Mouse (Mus musculus) heart, embryonic 11.5 days (tissue): ENCODE results near the gene 9130213A22Rik. TPM values are rescaled to one million over a fixed set of nuclear protein-coding genes. Genes with fewer than 3 reads are reported as not detected.

Source experiments
- ATAC-seq: fragments of 200-750 bp; cut with Nextera tagmentation; replicated peaks from 2 replicates; pipeline ENCODE4 v1.8.0; 2017; ENCODE audit warnings: moderate library complexity; ENCODE audit not compliant: insufficient number of reproducible peaks, low FRiP score, low TSS enrichment
- H3K27ac ChIP-seq: fragments of 300-500 bp; sonication (generic); 2 replicates; pipeline ENCODE4 v1.5.1; 2014; ENCODE audit warnings: mild to moderate bottlenecking, low read depth, low read length
- H3K27me3 ChIP-seq: fragments of 300-500 bp; sonication (generic); 2 replicates; pipeline ENCODE4 v1.6.1; 2014; ENCODE audit warnings: mild to moderate bottlenecking, low read length, mixed read lengths; ENCODE audit not compliant: control insufficient read depth, insufficient read depth
- H3K36me3 ChIP-seq: fragments of 300-500 bp; sonication (generic); 2 replicates; pipeline ENCODE4 v1.6.1; 2014; ENCODE audit warnings: mild to moderate bottlenecking, low read length, moderate library complexity, mixed read lengths; ENCODE audit not compliant: control insufficient read depth, insufficient read depth
- H3K4me1 ChIP-seq: fragments of 300-500 bp; sonication (generic); 2 replicates; pipeline ENCODE4 v1.6.1; 2014; ENCODE audit warnings: low read length; ENCODE audit not compliant: control insufficient read depth, insufficient read depth
- H3K4me2 ChIP-seq: fragments of 300-500 bp; sonication (generic); 2 replicates; pipeline ENCODE4 v1.6.1; 2014; ENCODE audit warnings: mild to moderate bottlenecking, moderate library complexity
- H3K4me3 ChIP-seq: fragments of 300-500 bp; sonication (generic); 2 replicates; pipeline ENCODE4 v1.5.1; 2014; ENCODE audit warnings: low read depth, low read length
- H3K9ac ChIP-seq: fragments of 300-500 bp; sonication (generic); 2 replicates; pipeline ENCODE4 v1.6.1; 2014; ENCODE audit warnings: mild to moderate bottlenecking, low read depth, low read length, moderate library complexity
- H3K9me3 ChIP-seq: fragments of 300-500 bp; sonication (generic); replicated peaks from 2 replicates; pipeline ENCODE4 v1.6.1; 2016; ENCODE audit warnings: low read length; ENCODE audit not compliant: control insufficient read depth
- WGBS: fragments of 180-500 bp; shearing (Covaris S2); extraction: QIAGEN DNeasy Blood & Tissue Kit; methylation state at CpG from one replicate; pipeline ENCODE4 v1.1.7; 2014; ENCODE audit not compliant: insufficient replicate concordance; 5-methylcytosine and 5-hydroxymethylcytosine counted together
- polyA plus RNA-seq: library from polyadenylated mRNA; unstranded; fragments of >200 nt; fragmentation: Nextera tagmentation; extraction: Ambion mirVana; gene quantifications from 2 replicates; pipeline ENCODE4 v1.2.1, GENCODE M21; 2014

Gene 9130213A22Rik
- polyA plus RNA-seq, 1 experiment from 2014 or later: 0.49 TPM

DNA sequence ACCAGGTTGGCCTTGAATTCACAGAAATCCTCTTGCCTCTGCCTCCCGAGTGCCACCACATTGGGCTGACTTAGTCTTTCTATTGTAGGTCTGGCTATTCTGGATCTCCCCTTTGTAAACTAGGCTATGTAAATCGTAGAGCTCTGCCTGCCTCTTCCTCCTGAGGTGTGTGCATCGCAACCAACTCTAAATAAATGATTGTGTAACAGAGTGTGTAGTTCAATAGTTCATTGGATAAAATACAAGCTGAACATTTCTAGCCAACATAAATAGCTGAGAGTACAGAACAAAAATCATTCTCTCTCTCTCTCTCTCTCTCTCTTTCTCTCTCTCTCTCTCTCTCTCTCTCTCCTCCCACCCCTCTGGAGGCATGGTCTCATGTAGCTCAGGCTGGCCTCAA lies 7.8 kb downstream of the 9130213A22Rik start:
- Histone ChIP-seq H3K9ac (no peak overlapping the region), H3K4me2 (no peak overlapping the region), H3K4me1 (peaks cover 20% of the 10 kb centered on the region), H3K27ac (no peak overlapping the region), H3K4me3 (no peak overlapping the region), H3K36me3 (no peaks in the 10 kb centered on the region), H3K27me3 (0 out of 2 replicates have a peak, but pooled peaks cover 2% of the 10 kb centered on the region), H3K9me3 (no peaks in the 10 kb centered on the region)
- no peak for ATAC-seq
- 68% methylated on average over 3 of the region's 3 CpGs for WGBS

DNA sequence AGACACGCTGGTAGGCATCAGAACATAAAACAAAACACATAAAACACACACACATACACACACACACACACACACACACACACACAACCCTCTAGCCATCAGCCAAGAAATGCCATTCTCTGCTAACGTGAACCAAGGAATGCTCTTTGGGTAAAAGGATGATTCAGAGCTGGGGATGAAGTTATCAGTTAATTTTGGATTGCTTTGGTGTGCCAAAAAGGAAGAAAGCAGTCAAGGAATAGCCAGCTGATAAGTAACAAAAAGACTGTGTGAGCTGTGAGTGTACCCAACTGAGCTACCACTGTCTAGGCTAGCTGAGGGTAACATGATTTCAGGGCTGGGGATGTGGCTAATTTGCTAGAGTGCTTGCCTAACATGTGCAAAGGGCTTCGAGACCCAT lies 8.4 kb downstream of the 9130213A22Rik start:
- Histone ChIP-seq H3K9me3 (no peaks in the 10 kb centered on the region), H3K27ac (no peak overlapping the region), H3K9ac (no peak overlapping the region), H3K4me2 (no peak overlapping the region), H3K4me3 (no peak overlapping the region), H3K27me3 (0 out of 2 replicates have a peak, but pooled peaks cover 2% of the 10 kb centered on the region), H3K36me3 (no peaks in the 10 kb centered on the region; the same call in none of the 2 replicates), H3K4me1 (peaks cover 15% of the 10 kb centered on the region)
- no peak for ATAC-seq
- WGBS: 65% methylated on average over 3 of the region's 3 CpGs

DNA sequence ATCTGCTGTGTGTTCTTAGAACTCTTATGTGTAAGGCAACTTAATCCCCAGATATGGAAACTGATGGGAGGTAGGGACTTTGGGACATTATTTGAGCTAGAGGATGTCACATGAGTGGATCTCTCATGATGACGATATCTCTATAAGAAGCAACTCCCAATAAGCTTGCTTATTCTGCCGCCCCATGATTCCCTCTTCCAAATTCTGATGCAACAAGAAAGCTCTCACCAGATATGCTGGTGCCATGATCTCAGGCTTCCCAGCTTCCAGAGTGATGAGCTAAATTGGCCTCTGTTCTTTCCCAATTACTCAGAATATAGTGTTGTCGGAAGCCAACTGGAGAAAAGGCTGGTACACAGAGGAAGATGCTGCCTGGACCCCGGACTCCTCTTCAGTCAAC lies 10.5 kb downstream of the 9130213A22Rik start:
- Histone ChIP-seq H3K4me2 (peak overlapping the region; percentile 72), H3K36me3 (peaks cover 9% of the 10 kb centered on the region), H3K4me1 (peaks cover 11% of the 10 kb centered on the region), H3K9ac (peak overlapping the region; percentile 75; the same call in 1 of the 2 replicates), H3K4me3 (peak overlapping the region; percentile 10; the same call in 1 of the 2 replicates), H3K9me3 (no peaks in the 10 kb centered on the region), H3K27me3 (0 out of 2 replicates have a peak, but pooled peaks cover 2% of the 10 kb centered on the region), H3K27ac (peak overlapping the region; percentile 74; the same call in 1 of the 2 replicates)
- no peak for ATAC-seq
- 49% methylated on average over 4 of the region's 4 CpGs for WGBS

DNA sequence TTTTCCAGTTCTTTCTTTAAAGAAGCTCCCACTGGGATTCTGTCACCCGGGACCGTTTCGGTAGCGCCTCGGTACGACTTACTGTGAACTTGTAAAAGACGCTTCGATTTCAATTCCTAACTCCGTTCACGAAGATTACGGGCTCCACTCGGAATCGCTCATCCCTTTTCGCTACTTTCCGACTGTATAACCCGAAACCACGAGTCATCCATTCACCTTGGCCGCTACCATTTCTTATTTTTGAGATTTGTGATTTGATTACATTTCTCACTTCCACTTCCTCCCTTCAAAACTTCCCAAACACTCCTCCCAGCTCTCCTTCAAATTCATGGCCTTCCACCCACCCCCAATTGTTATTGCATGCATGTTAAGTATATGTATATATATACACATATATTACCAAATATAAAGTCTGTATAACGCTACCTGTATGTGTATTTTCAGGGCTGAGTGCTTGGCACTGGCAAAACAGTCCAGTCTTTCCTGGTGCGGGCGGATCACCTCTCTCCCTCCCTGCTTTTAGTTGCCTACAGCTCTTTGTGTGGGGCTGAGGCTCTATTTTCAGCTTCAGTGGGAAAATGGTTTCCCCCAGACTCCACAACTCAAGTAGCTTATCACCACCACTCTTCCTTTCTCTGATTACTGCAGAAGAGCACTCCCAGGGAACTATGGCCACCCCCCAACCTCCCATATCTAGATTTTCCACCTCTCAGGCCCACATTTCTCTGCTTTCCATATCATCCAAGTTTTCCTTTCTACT lies 11.2 kb downstream of the 9130213A22Rik start:
- Histone ChIP-seq H3K4me3 (peak overlapping the region; percentile 54), H3K27me3 (0 out of 2 replicates have a peak, but pooled peaks cover 2% of the 10 kb centered on the region), H3K9me3 (no peaks in the 10 kb centered on the region), H3K27ac (peak overlapping the region; percentile 74), H3K4me1 (peaks cover 11% of the 10 kb centered on the region), H3K9ac (peak overlapping the region; percentile 75), H3K36me3 (peaks cover 11% of the 10 kb centered on the region), H3K4me2 (peak overlapping the region; percentile 72)
- no peak for ATAC-seq
- 3% methylated on average over 21 of the region's 21 CpGs for WGBS

DNA sequence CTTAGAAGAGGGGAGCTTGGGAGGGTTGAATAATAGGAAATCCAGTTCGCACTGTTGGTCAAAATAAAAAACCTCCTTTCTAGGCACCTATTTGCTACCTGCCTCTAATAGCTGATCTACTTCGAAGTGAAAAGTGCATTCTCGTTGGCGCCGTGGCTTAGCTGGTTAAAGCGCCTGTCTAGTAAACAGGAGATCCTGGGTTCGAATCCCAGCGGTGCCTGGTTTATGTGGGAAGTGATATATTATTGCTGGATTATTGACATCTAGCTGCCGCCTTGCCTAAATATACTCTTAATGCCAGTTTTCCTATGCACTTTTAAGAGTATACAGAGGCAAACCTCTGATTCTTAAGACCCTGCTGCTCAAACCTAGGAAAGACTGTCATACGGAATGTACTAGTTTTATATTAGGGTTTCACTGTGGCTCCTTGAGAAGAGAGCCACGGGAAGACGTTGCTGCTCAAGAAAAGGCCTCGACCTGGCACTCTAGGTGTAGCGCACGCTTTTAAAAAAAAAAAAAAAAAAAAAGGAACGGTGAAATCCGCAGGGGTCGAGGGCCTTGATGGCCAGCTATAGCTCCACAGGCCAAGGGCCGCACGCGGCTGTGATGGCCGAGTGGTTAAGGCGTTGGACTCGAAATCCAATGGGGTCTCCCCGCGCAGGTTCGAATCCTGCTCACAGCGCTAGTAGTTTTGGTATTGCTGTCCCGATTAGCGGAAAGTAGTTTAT lies 11.9 kb downstream of the 9130213A22Rik start:
- H3K4me2 ChIP-seq: peak overlapping the region; percentile 72
- no peaks in the 10 kb centered on the region for H3K9me3 ChIP-seq
- peak overlapping the region; percentile 54 for H3K4me3 ChIP-seq
- WGBS: under 1% methylated on average over 30 of the region's 30 CpGs
- H3K9ac ChIP-seq: peak overlapping the region; percentile 75
- H3K36me3 ChIP-seq: peaks cover 18% of the 10 kb centered on the region
- peaks cover 11% of the 10 kb centered on the region for H3K4me1 ChIP-seq
- peak overlapping the region; percentile 74 for H3K27ac ChIP-seq
- ATAC-seq: peak; percentile 71
- 0 out of 2 replicates have a peak, but pooled peaks cover 2% of the 10 kb centered on the region for H3K27me3 ChIP-seq

DNA sequence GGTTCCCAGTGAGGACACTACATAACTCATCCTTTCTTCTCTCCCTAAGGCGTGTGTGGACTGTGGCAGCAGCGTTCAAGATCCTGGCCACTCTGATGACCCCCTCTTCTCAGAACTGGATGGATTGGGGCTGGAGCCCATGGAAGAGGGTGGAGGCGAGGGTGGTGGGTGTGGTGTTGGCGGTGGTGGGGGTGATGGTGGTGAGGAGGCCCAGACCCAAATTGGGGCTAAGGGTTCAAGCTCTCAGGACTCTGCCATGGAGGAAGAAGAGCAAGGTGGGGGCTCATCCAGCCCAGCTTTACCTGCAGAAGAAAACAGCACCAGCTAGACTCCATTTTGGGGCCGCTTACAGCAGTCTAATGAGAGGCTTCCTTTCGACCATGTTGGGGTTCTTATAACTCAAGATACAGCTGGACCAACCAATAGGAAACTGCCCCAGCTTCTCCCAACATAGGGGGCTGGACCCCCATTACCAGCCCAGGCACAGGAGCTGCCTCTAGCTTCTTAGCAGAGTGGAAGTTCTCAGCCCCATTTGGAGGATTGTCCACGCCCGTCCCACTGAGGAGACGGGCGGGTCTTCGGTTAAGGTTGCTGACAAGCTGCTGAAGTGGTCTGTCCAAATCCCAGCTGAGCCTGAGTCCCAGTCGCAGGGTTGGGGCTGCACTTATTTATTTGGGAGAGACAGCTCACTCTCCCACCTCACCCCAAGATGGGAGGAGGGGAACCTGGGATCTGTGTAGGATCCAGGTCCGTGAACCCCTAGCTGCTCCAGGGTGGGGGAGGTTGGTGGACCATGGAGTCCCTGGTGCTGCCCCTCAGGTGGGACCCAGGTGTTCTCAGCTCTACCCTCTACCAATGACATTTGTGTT lies 13.1 kb downstream of the 9130213A22Rik start:
- Histone ChIP-seq H3K4me1 (peaks cover 11% of the 10 kb centered on the region), H3K27me3 (0 out of 2 replicates have a peak, but pooled peaks cover 2% of the 10 kb centered on the region), H3K9me3 (no peaks in the 10 kb centered on the region), H3K4me2 (no peak overlapping the region), H3K4me3 (no peak overlapping the region), H3K27ac (no peak overlapping the region), H3K36me3 (peaks cover 23% of the 10 kb centered on the region), H3K9ac (no peak overlapping the region)
- ATAC-seq: no peak
- 78% methylated on average over 13 of the region's 13 CpGs for WGBS

DNA sequence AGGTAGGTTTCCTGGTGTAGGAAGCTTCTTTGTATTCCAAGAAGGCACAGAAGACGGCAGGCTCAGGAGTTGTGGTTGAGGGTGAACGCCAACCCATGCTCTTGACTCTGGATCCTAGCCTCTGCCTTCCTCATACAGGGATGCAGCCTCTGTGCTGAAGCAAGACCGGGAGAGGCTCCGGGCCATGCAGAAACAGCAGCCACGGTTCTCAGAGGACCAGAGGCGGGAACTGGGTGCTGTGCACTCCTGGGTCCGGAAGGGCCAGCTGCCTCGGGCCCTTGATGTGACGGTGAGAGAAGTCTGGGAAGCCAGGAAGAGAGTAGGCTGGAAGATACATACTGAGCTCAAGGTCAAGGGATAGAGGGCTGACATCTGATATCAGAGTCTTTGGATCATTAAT lies 14.2 kb downstream of the 9130213A22Rik start:
- H3K27ac ChIP-seq: no peak overlapping the region
- 0 out of 2 replicates have a peak, but pooled peaks cover 2% of the 10 kb centered on the region for H3K27me3 ChIP-seq
- H3K4me1 ChIP-seq: peaks cover 11% of the 10 kb centered on the region
- H3K36me3 ChIP-seq: peaks cover 33% of the 10 kb centered on the region
- H3K9me3 ChIP-seq: no peaks in the 10 kb centered on the region
- H3K4me3 ChIP-seq: no peak overlapping the region
- no peak overlapping the region for H3K4me2 ChIP-seq
- no peak for ATAC-seq
- WGBS: 88% methylated on average over 9 of the region's 9 CpGs
- no peak overlapping the region for H3K9ac ChIP-seq

DNA sequence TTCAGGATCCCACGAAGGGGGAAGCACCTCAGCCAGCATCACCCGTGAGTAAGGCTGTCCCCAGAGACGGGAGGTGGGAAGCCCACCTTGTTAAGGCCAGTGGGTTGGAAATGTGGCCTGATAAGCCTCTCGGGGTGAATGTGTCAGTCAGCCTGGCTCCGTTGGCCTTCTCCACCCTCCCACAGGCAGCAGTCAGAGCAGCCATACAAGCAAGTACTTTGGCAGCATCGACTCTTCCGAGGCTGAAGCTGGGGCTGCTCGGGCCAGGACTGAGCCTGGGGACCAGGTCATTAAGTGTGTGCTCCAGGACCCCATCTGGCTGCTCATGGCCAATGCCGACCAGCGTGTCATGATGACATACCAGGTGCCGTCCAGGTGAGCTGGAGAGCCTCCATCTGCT lies 14.7 kb downstream of the 9130213A22Rik start:
- no peak overlapping the region for H3K4me3 ChIP-seq
- H3K4me2 ChIP-seq: no peak overlapping the region
- ATAC-seq: no peak
- H3K4me1 ChIP-seq: peaks cover 11% of the 10 kb centered on the region
- H3K36me3 ChIP-seq: peaks cover 37% of the 10 kb centered on the region
- WGBS: 86% methylated on average over 11 of the region's 11 CpGs
- H3K9me3 ChIP-seq: no peaks in the 10 kb centered on the region
- no peak overlapping the region for H3K27ac ChIP-seq
- 0 out of 2 replicates have a peak, but pooled peaks cover 1% of the 10 kb centered on the region for H3K27me3 ChIP-seq
- no peak overlapping the region for H3K9ac ChIP-seq
